Mouse (Mus musculus) embryo, embryonic 10.5 days (tissue): ENCODE results near the gene Nsmce1.

Experiments used
- DNase-seq: peaks from one replicate; pipeline ENCODE4 v3.0.0-alpha.2; 2015; ENCODE audit warnings: low spot score

Nsmce1 gene

GRCm38 (mm10) chr7:125490947-125491735, at the start of gene Nsmce1:
Gene Nsmce1, minus strand, starts transcription at chr7:125491596.
- DNase-seq = peak; percentile 98

GRCm38 (mm10) chr7:125541026-125541425, 49.6 kb upstream of the Nsmce1 start:
- DNase-seq = no peak

- no peak for DNase-seq
These were observed 48.0 kb upstream of the Nsmce1 start for GRCm38 (mm10) chr7:125539351-125539750.

GRCm38 (mm10) chr7:125527901-125528580, 36.6 kb upstream of the Nsmce1 start:
- DNase-seq = no peak

- no peak for DNase-seq
These were observed 35.8 kb upstream of the Nsmce1 start for GRCm38 (mm10) chr7:125527186-125527585.

- DNase-seq = no peak
These were observed 31.7 kb upstream of the Nsmce1 start for GRCm38 (mm10) chr7:125523051-125523450.

- DNase-seq = no peak
These were observed 28.3 kb upstream of the Nsmce1 start for GRCm38 (mm10) chr7:125519715-125520114.

- peak; percentile 31 for DNase-seq
These were observed 26.1 kb upstream of the Nsmce1 start for GRCm38 (mm10) chr7:125517470-125517869.

GRCm38 (mm10) chr7:125516723-125517122, 25.3 kb upstream of the Nsmce1 start:
- DNase-seq = no peak

- DNase-seq = no peak
These were observed 23.9 kb upstream of the Nsmce1 start for GRCm38 (mm10) chr7:125515081-125515853.

- no peak for DNase-seq
These were observed 20.5 kb upstream of the Nsmce1 start for GRCm38 (mm10) chr7:125511852-125512251.

GRCm38 (mm10) chr7:125511432-125511831, 20.0 kb upstream of the Nsmce1 start:
- no peak for DNase-seq

GRCm38 (mm10) chr7:125507279-125507678, 15.9 kb upstream of the Nsmce1 start:
- DNase-seq = no peak

- no peak for DNase-seq
These were observed 14.2 kb upstream of the Nsmce1 start for GRCm38 (mm10) chr7:125505568-125505967.

- DNase-seq = no peak
These were observed 13.2 kb upstream of the Nsmce1 start for GRCm38 (mm10) chr7:125504618-125505017.

GRCm38 (mm10) chr7:125503374-125504092, 12.1 kb upstream of the Nsmce1 start:
- DNase-seq = no peak

- no peak for DNase-seq
These were observed 9.5 kb upstream of the Nsmce1 start for GRCm38 (mm10) chr7:125500879-125501278.

- no peak for DNase-seq
These were observed 8.8 kb upstream of the Nsmce1 start for GRCm38 (mm10) chr7:125499927-125500868.

- DNase-seq = no peak
These were observed 4.6 kb upstream of the Nsmce1 start for GRCm38 (mm10) chr7:125495864-125496440.

- DNase-seq = no peak
These were observed 1.2 kb upstream of the Nsmce1 start for GRCm38 (mm10) chr7:125492551-125492950.
